Mouse (Mus musculus): ENCODE results near the gene Olfm2.

Olfm2 gene

DNA sequence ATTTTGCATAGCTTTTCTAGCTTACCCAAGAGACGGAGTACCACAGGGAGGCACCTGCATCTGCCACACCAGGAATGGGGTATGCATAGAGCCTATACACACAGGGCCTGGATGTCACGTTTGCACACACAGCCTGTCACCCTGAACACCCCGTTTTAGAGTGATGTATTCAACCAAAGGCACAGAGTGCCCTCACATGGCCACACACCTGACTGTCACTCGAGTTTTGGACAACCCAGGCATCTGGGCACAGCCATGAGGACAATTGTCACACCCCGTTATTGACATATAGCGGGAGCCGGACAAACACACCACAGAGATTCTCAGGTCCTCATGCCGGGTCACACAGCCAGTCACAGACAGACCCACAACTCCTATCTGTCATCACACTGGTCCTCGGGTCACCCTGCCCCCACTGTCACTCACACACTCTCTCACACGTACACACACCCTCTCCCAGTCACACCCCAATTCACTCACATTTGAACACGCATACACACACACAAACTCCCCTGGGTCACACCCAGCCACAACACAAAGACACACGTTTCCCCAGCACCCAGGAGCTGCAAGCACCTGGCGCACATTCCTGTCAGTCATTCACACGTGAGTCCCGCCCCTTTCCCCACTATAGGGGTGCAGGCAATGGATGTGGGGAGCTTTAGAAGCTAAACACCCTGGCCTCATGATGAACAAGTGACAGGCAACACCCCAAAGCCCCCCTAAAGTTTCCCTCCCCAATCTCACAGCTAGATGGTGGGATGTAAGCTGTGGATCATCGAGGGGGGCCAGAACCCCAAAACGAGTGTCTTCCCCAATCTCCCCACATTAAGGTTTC, 801 bp downstream of the Olfm2 start:
- in situ Hi-C loops (cut with MboI), result loop anchor here (10.0 kb wide), 1 partner anchor 281 kb away; the partner anchor contains the start of gene Zfp26

GRCm38 (mm10) chr9:20743946-20744738, 2.0 kb downstream of the Olfm2 start:
- in situ Hi-C loops (cut with MboI), result loop anchor here (10.0 kb wide), 1 partner anchor 279 kb away; the partner anchor contains the start of gene Zfp26

DNA sequence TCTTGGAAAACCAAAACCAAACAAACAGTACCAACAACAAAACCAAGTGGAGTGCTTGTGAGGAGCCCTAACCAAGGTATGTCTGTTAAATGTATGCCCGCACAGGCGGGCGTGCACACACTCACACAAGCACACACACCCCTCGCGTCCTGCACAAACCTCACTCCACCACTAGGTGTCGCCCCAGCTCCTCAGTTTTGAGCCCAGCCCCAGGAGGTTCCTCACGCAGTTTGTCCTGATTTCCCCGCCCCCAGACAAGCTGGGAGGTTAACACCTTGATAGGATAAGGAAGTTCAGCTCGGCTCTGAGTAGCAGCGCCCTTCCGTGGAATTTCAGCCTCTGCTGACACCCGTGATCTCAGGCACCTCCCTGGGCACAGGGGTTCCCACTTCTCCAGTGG, 5.7 kb downstream of the Olfm2 start:
- in situ Hi-C loops (cut with MboI), result loop anchor here (10.0 kb wide), 1 partner anchor 276 kb away; the partner anchor contains the start of gene Zfp26

- in situ Hi-C loops (cut with MboI), result no loop called here
Measured at GRCm38 (mm10) chr9:20738251-20738999, 7.7 kb downstream of the Olfm2 start.

DNA sequence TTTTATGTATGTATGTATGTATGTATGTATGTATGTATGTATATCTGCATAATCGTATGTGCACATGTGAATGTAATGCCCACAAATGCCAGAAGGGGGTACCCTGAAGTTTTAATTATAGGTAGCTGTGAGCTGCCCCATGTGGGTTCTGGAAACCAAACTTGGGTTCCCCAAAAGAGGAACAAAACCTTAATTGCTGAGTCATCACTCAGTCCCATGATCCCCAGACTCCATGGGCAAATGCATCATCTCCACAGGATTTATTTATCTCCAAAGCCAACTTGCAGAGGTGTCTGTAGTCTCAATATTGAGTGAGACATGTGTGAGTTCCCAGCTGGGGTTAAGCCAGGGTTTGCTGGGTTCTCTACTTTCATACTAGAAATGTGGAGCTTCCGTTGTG, 8.9 kb downstream of the Olfm2 start:
- in situ Hi-C loops (cut with MboI), result no loop called here

GRCm38 (mm10) chr9:20734692-20735091, 11.5 kb downstream of the Olfm2 start:
- in situ Hi-C loops (cut with MboI), result no loop called here

DNA sequence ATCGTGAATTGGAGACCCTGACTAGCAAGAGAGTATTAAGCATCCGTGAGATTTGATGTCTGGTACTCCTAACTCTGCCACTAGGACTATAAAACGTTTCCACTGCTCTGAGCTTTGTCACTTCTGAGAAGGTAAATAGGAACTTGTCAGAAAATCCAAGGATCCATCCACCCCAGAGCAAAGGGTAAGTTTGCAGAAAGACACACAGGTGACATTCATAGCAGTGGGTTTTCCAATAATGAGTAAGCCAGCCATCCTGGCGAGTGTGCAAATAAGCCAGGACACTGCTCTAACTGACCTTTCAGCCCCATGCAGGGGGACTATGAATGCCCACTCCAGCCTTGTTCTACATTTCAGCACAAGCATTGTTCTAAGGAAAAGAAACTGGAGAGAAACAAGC, 14.4 kb downstream of the Olfm2 start:
- in situ Hi-C loops (cut with MboI), result no loop called here

DNA sequence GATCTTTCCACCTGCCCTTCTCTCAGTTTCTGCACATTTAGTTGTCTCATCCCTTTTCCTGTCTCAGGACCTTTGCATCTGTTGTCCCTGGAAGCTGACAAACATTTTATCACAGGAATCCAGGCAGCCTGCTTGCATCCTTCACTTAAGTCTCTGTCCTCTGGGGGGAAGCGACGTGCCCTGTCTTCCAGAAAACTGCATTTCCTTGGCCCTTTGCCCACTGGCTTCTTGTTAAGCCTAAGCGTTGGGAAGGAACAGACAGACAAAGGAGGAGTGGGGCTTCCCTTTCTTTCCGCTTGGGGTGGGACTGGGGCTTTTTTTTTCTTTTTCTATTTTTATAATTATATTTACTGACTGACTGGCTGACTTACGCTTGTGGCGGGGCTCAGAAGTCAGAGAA, 16.7 kb downstream of the Olfm2 start:
- in situ Hi-C loops (cut with MboI), result no loop called here

- in situ Hi-C loops (cut with MboI), result no loop called here
Measured at GRCm38 (mm10) chr9:20727601-20728113, 18.5 kb downstream of the Olfm2 start.

DNA sequence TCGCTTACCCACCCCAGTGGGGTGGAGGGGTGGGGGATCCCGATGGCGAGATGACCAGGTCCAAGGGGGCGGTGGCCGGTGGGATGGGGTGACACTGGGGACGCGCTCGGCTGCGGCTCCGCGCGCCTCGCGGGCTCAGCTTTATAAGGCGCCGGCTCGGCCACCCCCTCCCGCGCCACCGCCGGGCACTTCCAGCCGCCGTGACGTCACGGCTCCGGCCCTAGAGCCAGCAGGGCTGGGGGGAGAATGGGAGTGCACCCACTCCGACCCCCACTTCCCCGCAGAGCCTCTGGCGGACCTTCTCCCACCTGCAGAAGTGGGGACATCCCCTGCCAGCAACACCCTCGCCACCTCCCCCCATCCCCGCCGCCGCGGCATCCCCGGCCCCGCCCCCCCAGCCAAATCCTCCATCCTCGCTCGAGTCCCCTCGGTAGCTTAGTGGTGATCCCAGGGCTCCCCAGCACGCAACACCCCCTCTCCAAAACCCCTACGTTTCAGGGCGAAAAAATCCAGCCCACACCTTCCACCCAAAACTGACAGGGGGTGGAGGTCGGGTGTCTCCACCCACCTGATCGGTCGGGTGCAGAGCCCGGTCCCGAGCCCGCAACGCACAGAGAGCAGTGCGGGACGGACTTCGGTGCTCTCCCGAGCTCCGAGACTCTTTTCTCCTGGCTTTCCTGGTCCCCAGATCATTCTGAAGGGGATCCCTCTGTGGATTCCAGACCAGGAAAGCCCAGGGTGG, 19.1 kb downstream of the Olfm2 start:
- in situ Hi-C loops (cut with MboI), result no loop called here

DNA sequence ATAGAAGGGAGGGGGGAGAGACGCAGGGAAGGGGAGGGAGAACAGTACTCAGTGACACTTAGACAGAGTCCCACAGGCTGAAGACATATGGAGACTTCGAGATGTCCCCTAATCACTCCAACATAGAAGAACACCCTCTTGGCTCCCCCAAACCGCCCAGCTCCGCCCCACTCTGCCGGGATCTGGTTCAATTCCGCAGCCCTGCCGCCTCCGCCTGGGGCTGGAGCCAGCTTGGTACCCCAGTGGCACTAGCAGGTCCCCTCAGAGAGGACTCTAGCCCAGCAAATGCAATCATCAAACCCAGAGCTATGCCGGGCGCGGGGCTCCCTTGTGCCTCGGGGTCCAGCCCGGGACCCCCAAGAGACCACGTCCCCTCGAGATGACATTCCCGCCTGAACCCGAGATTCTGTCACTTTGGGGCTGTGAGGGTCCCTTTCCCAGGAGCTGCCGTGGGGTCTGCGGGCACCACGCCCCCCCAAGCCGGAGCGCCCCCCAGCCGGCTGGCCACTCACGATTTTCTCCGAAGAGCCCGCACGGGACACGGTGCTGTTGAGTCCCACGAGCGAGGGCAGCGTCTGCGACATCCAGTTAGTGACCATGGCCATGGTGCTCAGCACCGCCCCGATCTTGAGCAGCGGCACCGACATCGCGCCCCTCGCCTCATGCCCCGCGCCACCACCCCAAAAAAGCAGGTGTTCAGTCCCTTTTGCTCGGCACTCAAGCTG, 19.9 kb downstream of the Olfm2 start:
- in situ Hi-C loops (cut with MboI), result no loop called here

DNA sequence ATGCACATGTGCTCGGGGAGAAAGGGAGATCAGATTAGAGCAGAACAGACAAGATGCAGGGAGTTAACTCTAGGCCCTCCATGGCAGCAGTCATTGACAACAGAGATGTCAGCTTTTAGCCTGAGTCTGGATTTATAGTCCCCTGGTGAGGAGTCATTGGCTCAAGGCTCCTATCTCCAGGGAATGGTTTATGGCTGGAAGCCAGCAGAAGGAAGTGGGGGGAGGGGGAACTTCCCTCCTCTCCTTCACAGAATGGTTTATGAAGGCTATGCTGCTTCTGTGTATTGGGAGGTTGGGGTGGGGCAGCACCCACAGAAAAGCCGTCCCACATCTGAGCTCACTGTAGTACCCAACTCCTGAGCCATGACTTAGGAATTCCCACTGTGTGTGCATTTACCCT, 24.6 kb downstream of the Olfm2 start:
- in situ Hi-C loops (cut with MboI), result no loop called here

- in situ Hi-C loops (cut with MboI), result no loop called here
Measured at GRCm38 (mm10) chr9:20715332-20715731, 30.8 kb downstream of the Olfm2 start.

GRCm38 (mm10) chr9:20713478-20713987, 32.6 kb downstream of the Olfm2 start:
- in situ Hi-C loops (cut with MboI), result no loop called here

GRCm38 (mm10) chr9:20712934-20713477, 33.1 kb downstream of the Olfm2 start:
- in situ Hi-C loops (cut with MboI), result no loop called here

GRCm38 (mm10) chr9:20710471-20710870, 35.7 kb downstream of the Olfm2 start:
- in situ Hi-C loops (cut with MboI), result no loop called here

DNA sequence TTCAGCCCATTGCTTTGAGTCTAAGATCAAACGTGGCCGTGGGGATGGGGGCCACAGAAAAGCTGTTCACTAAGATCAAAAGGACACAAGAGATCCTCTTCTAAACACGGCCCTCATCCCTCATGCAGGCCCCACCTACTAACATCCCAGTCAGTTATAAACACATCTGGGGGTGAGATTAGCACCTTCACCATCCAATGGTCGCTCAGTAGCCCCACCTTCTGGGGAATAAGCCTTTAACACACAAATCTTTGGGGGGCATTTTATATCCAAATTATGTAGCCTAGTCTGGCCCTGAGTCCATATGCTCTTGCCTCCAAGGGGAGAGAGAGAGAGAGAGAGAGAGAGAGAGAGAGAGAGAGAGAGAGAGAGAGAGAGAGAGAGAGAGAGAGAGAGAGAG, 40.2 kb downstream of the Olfm2 start:
- in situ Hi-C loops (cut with MboI), result no loop called here

- in situ Hi-C loops (cut with MboI), result no loop called here
Measured at GRCm38 (mm10) chr9:20705420-20705819, 40.7 kb downstream of the Olfm2 start.

DNA sequence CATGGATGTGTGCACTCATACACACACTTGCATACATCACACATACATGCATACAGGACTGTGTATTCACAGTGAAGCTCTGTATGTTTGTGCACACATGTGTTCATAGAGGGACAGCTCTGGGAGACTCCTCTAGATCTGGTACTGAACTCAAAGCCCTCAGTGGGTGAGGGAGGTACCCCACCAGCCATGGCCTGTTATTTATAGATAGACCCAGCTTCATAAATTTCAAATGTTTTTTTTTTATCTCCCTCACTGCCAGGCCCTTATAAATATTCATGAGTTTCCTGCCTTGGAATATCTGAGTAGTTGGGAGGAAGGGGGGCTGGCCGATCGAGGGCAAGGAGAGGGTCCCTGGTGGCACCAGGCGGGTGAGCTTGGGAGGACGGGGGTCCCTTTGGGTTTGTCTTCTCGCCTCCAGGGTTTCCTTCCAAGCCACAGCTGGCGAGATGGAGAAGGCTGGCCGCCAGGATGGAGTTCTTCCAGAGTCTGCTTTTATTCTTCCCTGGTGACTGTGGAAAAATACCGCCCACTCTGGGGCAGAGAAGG, 42.2 kb downstream of the Olfm2 start:
- in situ Hi-C loops (cut with MboI), result no loop called here

GRCm38 (mm10) chr9:20697466-20697865, 48.7 kb downstream of the Olfm2 start:
- in situ Hi-C loops (cut with MboI), result no loop called here

Data from mature B cell (primary cell).